Mouse (Mus musculus) lung, postnatal 0 days (tissue): ENCODE results near the gene Klhl29. TPM values are rescaled to one million over a fixed set of nuclear protein-coding genes. Genes with fewer than 3 reads are reported as not detected.

Experiments used
- ATAC-seq: fragments of 200-750 bp; cut with Nextera tagmentation; 2 replicates; pipeline ENCODE4 v1.8.0; 2017; ENCODE audit warnings: moderate library complexity
- DNase-seq: peaks from one replicate; pipeline ENCODE4 v3.0.0-alpha.2; 2016; ENCODE audit warnings: low spot score
- H3K27ac ChIP-seq: fragments of 300-500 bp; sonication (generic); 2 replicates; pipeline ENCODE4 v1.5.1; 2014; ENCODE audit warnings: antibody characterized with exemption, mild to moderate bottlenecking, low read length, mixed read lengths
- H3K27me3 ChIP-seq: fragments of 300-500 bp; sonication (generic); replicated peaks from 2 replicates; pipeline ENCODE4 v1.6.1; 2014; ENCODE audit warnings: low read length, mixed read lengths; ENCODE audit not compliant: insufficient read depth
- H3K36me3 ChIP-seq: fragments of 300-500 bp; sonication (generic); 2 replicates; pipeline ENCODE4 v1.6.1; 2014; ENCODE audit warnings: low read length, mixed read lengths; ENCODE audit not compliant: insufficient read depth
- H3K4me1 ChIP-seq: fragments of 300-500 bp; sonication (generic); 2 replicates; pipeline ENCODE4 v1.6.1; 2014; ENCODE audit warnings: antibody characterized with exemption, low read depth, low read length, mixed read lengths; ENCODE audit not compliant: insufficient read depth
- H3K4me2 ChIP-seq: fragments of 300-500 bp; sonication (generic); replicated peaks from 2 replicates; pipeline ENCODE4 v1.6.1; 2014; ENCODE audit warnings: low read depth, mild to moderate bottlenecking, low read length, moderate library complexity, mixed read lengths
- H3K4me3 ChIP-seq: fragments of 300-500 bp; sonication (generic); 2 replicates; pipeline ENCODE4 v1.5.1; 2014; ENCODE audit warnings: low read depth, low read length
- H3K9ac ChIP-seq: fragments of 300-500 bp; sonication (generic); replicated peaks from 2 replicates; pipeline ENCODE4 v1.6.1; 2014; ENCODE audit warnings: low read depth, mild to moderate bottlenecking
- H3K9me3 ChIP-seq: fragments of 300-500 bp; sonication (generic); 2 replicates; pipeline ENCODE4 v1.6.1; 2016; ENCODE audit warnings: low read length, mixed read lengths
- CTCF ChIP-seq: IDR thresholded peaks from 2 replicates; pipeline ENCODE4 v1.5.1; 2016; ENCODE audit warnings: antibody characterized with exemption, mild to moderate bottlenecking
- EP300 ChIP-seq: IDR thresholded peaks from 2 replicates; pipeline ENCODE4 v1.6.1; 2016; ENCODE audit warnings: antibody characterized with exemption, mild to moderate bottlenecking, control low read depth
- WGBS: fragments of 180-500 bp; shearing (Covaris S2); extraction: QIAGEN DNeasy Blood & Tissue Kit; methylation state at CpG from one replicate; pipeline ENCODE4 v1.1.7; 2014; 5-methylcytosine and 5-hydroxymethylcytosine counted together
- polyA plus RNA-seq: library from polyadenylated mRNA; unstranded; fragments of >200 nt; fragmentation: Nextera tagmentation; extraction: Ambion mirVana; gene quantifications from 2 replicates; pipeline ENCODE4 v1.2.1, GENCODE M21; 2015

The Klhl29 gene
- polyA plus RNA-seq, 1 experiment from 2014 or later: 0.33 TPM

- no peak for TF ChIP-seq EP300
- TF ChIP-seq CTCF: no peak
- Histone ChIP-seq H3K9ac (no peak overlapping the region), H3K4me2 (no peak overlapping the region), H3K36me3 (no peaks in the 10 kb centered on the region), H3K9me3 (no peaks in the 10 kb centered on the region), H3K27ac (no peak overlapping the region), H3K27me3 (no peaks in the 10 kb centered on the region), H3K4me3 (no peak overlapping the region), H3K4me1 (no peaks in the 10 kb centered on the region)
- WGBS: 71% methylated on average over 14 of the region's 14 CpGs
- DNase-seq: no peak
- ATAC-seq: no peak
Measured at GRCm38 (mm10) chr12:5226676-5227654, 148.5 kb downstream of the Klhl29 start.

GRCm38 (mm10) chr12:5223595-5223994 is 151.9 kb downstream of the Klhl29 start:
- Histone ChIP-seq H3K4me1 (no peaks in the 10 kb centered on the region), H3K9ac (no peak overlapping the region), H3K27me3 (no peaks in the 10 kb centered on the region), H3K36me3 (no peaks in the 10 kb centered on the region), H3K4me2 (no peak overlapping the region), H3K4me3 (no peak overlapping the region), H3K27ac (no peak overlapping the region), H3K9me3 (no peaks in the 10 kb centered on the region)
- TF ChIP-seq CTCF: no peak
- TF ChIP-seq EP300: no peak
- DNase-seq: no peak
- WGBS: 40% methylated on average over 1 of the region's 1 CpGs
- ATAC-seq: no peak

GRCm38 (mm10) chr12:5222439-5223202 is 152.9 kb downstream of the Klhl29 start:
- DNase-seq: no peak
- H3K4me1 ChIP-seq: no peaks in the 10 kb centered on the region
- H3K9ac ChIP-seq: no peak overlapping the region
- no peak overlapping the region for H3K4me2 ChIP-seq
- ATAC-seq: no peak
- no peak overlapping the region for H3K4me3 ChIP-seq
- no peak for TF ChIP-seq CTCF
- no peak for TF ChIP-seq EP300
- 75% methylated on average over 8 of the region's 8 CpGs for WGBS
- H3K27ac ChIP-seq: no peak overlapping the region
- H3K36me3 ChIP-seq: no peaks in the 10 kb centered on the region
- H3K27me3 ChIP-seq: no peaks in the 10 kb centered on the region
- no peaks in the 10 kb centered on the region for H3K9me3 ChIP-seq

- H3K36me3 ChIP-seq: no peaks in the 10 kb centered on the region
- ATAC-seq: peak; percentile 39
Measured at GRCm38 (mm10) chr12:5219913-5220575, 155.4 kb downstream of the Klhl29 start.

GRCm38 (mm10) chr12:5215836-5216747 is 159.4 kb downstream of the Klhl29 start:
- Histone ChIP-seq H3K4me3 (no peak overlapping the region), H3K9ac (no peak overlapping the region), H3K4me2 (no peak overlapping the region), H3K27ac (no peak overlapping the region), H3K36me3 (no peaks in the 10 kb centered on the region), H3K9me3 (no peaks in the 10 kb centered on the region), H3K4me1 (peaks cover 12% of the 10 kb centered on the region; the same call in 1 of the 2 replicates), H3K27me3 (no peaks in the 10 kb centered on the region)
- WGBS: 54% methylated on average over 15 of the region's 15 CpGs
- peak; percentile 43 for DNase-seq
- ATAC-seq: no peak
- TF ChIP-seq CTCF (no peak), EP300 (no peak)

More at GRCm38 (mm10) chr12:5219913-5220575, 155.4 kb downstream of the Klhl29 start:
- H3K4me2 ChIP-seq: no peak overlapping the region
- H3K4me1 ChIP-seq: no peaks in the 10 kb centered on the region; the same call in 1 of the 2 replicates
- H3K27me3 ChIP-seq: no peaks in the 10 kb centered on the region
- TF ChIP-seq CTCF: no peak
- no peak for TF ChIP-seq EP300
- no peaks in the 10 kb centered on the region for H3K9me3 ChIP-seq
- no peak overlapping the region for H3K4me3 ChIP-seq
- no peak overlapping the region for H3K9ac ChIP-seq
- DNase-seq: peak; percentile 42
- WGBS: 65% methylated on average over 14 of the region's 14 CpGs
- no peak overlapping the region for H3K27ac ChIP-seq
